Mouse (Mus musculus) heart, postnatal 0 days (tissue): ENCODE results near the gene Dot1l. TPM values are rescaled to one million over a fixed set of nuclear protein-coding genes. Genes with fewer than 3 reads are reported as not detected.

Source experiments
- ATAC-seq: fragments of 200-750 bp; cut with Nextera tagmentation; 2 replicates; pipeline ENCODE4 v1.8.0; 2017; ENCODE audit warnings: low read depth, moderate number of reproducible peaks, moderate library complexity; ENCODE audit not compliant: insufficient read depth
- DNase-seq: peaks from one replicate; pipeline ENCODE4 v3.0.0-alpha.2; 2016; ENCODE audit warnings: low spot score
- H3K27ac ChIP-seq: fragments of 300-500 bp; sonication (generic); 2 replicates; pipeline ENCODE4 v1.5.1; 2014; ENCODE audit warnings: low read depth, mild to moderate bottlenecking
- H3K27me3 ChIP-seq: fragments of 300-500 bp; sonication (generic); 2 replicates; pipeline ENCODE4 v1.6.1; 2014; ENCODE audit warnings: low read length, mixed read lengths; ENCODE audit not compliant: control insufficient read depth, insufficient read depth
- H3K36me3 ChIP-seq: fragments of 300-500 bp; sonication (generic); replicated peaks from 2 replicates; pipeline ENCODE4 v1.6.1; 2014; ENCODE audit warnings: low read length, mixed read lengths; ENCODE audit not compliant: control insufficient read depth, insufficient read depth
- H3K4me1 ChIP-seq: fragments of 300-500 bp; sonication (generic); 2 replicates; pipeline ENCODE4 v1.6.1; 2014; ENCODE audit warnings: antibody characterized with exemption; ENCODE audit not compliant: control insufficient read depth, insufficient read depth
- H3K4me2 ChIP-seq: fragments of 300-500 bp; sonication (generic); 2 replicates; pipeline ENCODE4 v1.6.1; 2014; ENCODE audit warnings: low read depth, mild to moderate bottlenecking, low read length, moderate library complexity
- H3K4me3 ChIP-seq: fragments of 300-500 bp; sonication (generic); 2 replicates; pipeline ENCODE4 v1.5.1; 2014; ENCODE audit warnings: low read depth, low read length
- H3K9ac ChIP-seq: fragments of 300-500 bp; sonication (generic); replicated peaks from 2 replicates; pipeline ENCODE4 v1.6.1; 2014; ENCODE audit warnings: low read depth, low read length, mixed read lengths
- H3K9me3 ChIP-seq: fragments of 300-500 bp; sonication (generic); replicated peaks from 2 replicates; pipeline ENCODE4 v1.6.1; 2016; ENCODE audit warnings: low read length; ENCODE audit not compliant: control insufficient read depth
- CTCF ChIP-seq: IDR thresholded peaks from 2 replicates; pipeline ENCODE4 v1.5.1; 2016; ENCODE audit warnings: antibody characterized with exemption, control low read depth, low read depth
- EP300 ChIP-seq: IDR thresholded peaks from 2 replicates; pipeline ENCODE4 v1.6.1; 2016; ENCODE audit warnings: antibody characterized with exemption, low read depth
- WGBS: fragments of 180-500 bp; shearing (Covaris S2); extraction: QIAGEN DNeasy Blood & Tissue Kit; methylation state at CpG from one replicate; pipeline ENCODE4 v1.1.7; 2014; 5-methylcytosine and 5-hydroxymethylcytosine counted together
- polyA plus RNA-seq: library from polyadenylated mRNA; unstranded; fragments of >200 nt; fragmentation: Nextera tagmentation; extraction: Ambion mirVana; gene quantifications from 2 replicates; pipeline ENCODE4 v1.2.1, GENCODE M21; 2015
- total RNA-seq: library from RNA; depleted of rRNA; stranded (reverse); fragments of >200 nt; gene quantifications from 2 replicates; pipeline ENCODE4 v1.2.3, GENCODE M21; 2014; ENCODE audit warnings: low replicate concordance

Gene Dot1l
- total and polyA plus RNA-seq, 2 experiments from 2014 or later, result 14.0 to 19.4 TPM

DNA sequence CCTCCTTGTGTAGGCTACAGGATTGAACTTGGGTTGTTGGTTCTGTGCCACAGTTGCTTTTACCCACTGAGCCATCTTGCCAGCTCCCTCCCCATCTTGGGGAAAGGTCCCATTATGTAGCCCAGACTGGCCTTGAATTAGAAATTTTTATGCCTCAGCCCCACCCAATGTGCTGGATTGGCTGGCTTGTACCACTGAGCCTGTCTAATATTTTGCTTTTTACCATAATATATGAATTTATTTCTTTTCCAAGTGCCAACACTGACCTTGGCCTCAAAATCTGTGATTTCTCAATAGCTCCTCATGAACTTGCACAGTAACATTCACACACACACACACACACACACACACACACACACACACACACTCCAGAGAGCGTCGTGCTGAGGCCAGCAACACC, 10.7 kb downstream of the Dot1l start:
- Histone ChIP-seq H3K9ac (no peak overlapping the region), H3K36me3 (peaks cover 58% of the 10 kb centered on the region), H3K9me3 (no peaks in the 10 kb centered on the region), H3K4me3 (no peak overlapping the region), H3K4me1 (peaks cover 26% of the 10 kb centered on the region), H3K27me3 (no peaks in the 10 kb centered on the region), H3K27ac (0 out of 2 replicates have a peak overlapping the region, but pooled peaks have one; percentile 65), H3K4me2 (no peak overlapping the region)
- ATAC-seq, result no peak
- 79% methylated on average over 2 of the region's 2 CpGs for WGBS
- TF ChIP-seq CTCF (no peak), EP300 (no peak)
- no peak for DNase-seq

DNA sequence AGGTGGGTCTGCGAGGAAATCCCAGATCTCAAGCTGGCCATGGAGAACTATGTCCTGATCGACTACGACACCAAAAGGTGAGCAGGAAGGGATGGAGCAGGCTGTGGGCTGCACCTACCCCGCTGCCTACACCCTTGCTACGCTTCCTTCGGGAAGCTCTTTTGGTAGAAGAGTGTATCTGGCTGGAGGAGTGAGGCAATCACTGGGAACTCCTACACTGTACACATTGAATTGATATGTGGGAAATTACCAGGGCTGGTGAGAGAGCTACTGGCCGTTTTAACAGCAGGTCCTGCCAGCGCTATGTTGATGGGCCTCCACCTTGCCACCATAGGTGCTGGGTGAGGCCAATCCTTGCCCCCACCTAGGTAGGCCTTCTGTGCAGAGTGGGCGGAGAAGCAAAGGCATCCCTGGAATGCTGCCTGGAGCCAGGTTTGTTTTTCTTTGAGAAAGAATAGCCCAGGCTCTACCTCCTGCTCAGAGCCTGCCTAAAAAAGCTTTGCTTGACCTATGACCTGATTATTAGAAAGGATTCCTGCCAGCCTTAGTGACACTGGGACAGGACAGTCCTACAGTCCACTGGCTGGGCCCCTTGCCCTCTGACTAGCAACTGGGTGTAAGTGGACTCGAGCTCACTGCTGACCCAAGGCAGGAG, 11.3 kb downstream of the Dot1l start:
- no peak overlapping the region for H3K4me2 ChIP-seq
- peaks cover 63% of the 10 kb centered on the region for H3K36me3 ChIP-seq
- 0 out of 2 replicates have a peak overlapping the region, but pooled peaks have one; percentile 25 for H3K9ac ChIP-seq

DNA sequence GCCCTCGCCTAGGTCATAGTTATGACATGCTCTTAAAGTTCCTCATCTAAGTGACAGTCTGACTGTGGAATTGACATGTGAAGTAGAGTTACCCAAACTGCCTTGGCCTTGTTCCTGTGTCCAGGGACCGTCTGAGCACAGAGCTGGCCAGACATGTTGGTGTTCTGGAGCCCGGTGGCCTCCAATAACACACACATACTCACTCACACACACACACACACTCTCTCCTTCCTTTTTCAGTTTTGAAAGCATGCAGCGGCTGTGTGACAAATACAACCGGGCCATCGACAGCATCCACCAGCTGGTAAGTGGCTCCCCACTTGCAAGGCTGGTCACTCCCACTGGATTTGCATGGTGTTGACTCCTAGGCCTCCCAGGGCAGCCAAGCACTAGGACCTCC, 13.4 kb downstream of the Dot1l start:
- DNase-seq (no peak), ATAC-seq (no peak)
- Histone ChIP-seq H3K36me3 (peaks cover 84% of the 10 kb centered on the region), H3K9me3 (no peaks in the 10 kb centered on the region), H3K27ac (no peak overlapping the region), H3K4me3 (no peak overlapping the region), H3K27me3 (no peaks in the 10 kb centered on the region), H3K9ac (no peak overlapping the region), H3K4me2 (no peak overlapping the region), H3K4me1 (peaks cover 15% of the 10 kb centered on the region)
- TF ChIP-seq EP300 (no peak), CTCF (no peak)
- WGBS, result 77% methylated on average over 6 of the region's 6 CpGs

More for the DNA sequence above, 11.3 kb downstream of the Dot1l start:
- Histone ChIP-seq H3K4me1 (peaks cover 20% of the 10 kb centered on the region), H3K9me3 (no peaks in the 10 kb centered on the region), H3K27ac (peak overlapping the region; percentile 65), H3K27me3 (no peaks in the 10 kb centered on the region), H3K4me3 (no peak overlapping the region)
- TF ChIP-seq CTCF (no peak), EP300 (no peak)
- 71% methylated on average over 10 of the region's 10 CpGs for WGBS
- ATAC-seq (no peak), DNase-seq (no peak)

DNA sequence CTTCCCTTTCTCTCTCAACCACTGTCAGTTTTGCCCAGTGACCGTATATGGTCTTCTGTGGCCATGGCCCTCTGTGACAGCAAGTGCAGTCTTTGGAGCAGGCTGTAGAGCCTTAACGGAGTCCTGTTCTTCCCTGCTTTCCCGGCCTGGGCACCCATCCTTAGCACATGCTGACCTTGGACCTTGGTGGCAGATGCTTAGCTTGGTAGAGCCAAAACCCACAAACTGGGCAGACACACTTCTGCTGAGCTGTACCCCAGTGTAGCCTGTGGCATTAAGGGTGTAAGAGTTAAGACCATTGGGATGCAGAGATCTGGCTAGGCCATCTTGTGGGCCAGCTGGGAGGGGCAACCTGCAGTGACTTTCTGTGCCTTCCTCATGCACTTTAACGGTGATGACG, 18.8 kb downstream of the Dot1l start:
- no peaks in the 10 kb centered on the region for H3K9me3 ChIP-seq
- TF ChIP-seq EP300 (no peak), CTCF (no peak)
- DNase-seq (no peak), ATAC-seq (no peak)
- H3K4me3 ChIP-seq, result no peak overlapping the region
- H3K4me2 ChIP-seq, result no peak overlapping the region
- H3K27me3 ChIP-seq, result no peaks in the 10 kb centered on the region
- peak overlapping the region; percentile 80 for H3K27ac ChIP-seq
- peaks cover 85% of the 10 kb centered on the region for H3K36me3 ChIP-seq
- 41% methylated on average over 5 of the region's 5 CpGs for WGBS
- no peak overlapping the region for H3K9ac ChIP-seq
- peaks cover 29% of the 10 kb centered on the region for H3K4me1 ChIP-seq

DNA sequence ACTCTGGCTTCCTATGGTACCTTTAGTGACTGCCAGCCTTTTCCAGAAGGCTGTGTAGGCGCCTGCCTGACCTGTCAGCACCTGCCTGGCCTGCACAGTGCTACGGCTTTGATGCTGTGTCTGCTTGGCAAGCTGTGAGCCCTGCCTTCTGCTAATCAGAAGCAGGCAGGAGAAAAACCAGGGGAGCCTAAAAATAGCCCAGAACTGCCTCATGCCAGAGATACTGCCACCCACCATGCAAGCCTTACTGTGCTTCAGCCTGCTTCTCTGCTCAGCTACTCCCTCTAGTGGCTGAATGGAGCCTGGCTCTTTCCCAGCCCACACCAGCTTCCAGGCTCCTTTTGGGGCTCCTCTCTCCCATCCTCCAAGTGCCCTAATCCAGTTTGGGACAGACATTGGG, 19.5 kb downstream of the Dot1l start:
- no peaks in the 10 kb centered on the region for H3K27me3 ChIP-seq
- peak overlapping the region; percentile 80 for H3K27ac ChIP-seq
- H3K4me1 ChIP-seq, result peaks cover 29% of the 10 kb centered on the region
- peaks cover 88% of the 10 kb centered on the region for H3K36me3 ChIP-seq
- peak; percentile 98 for DNase-seq
- peak; percentile 97 for ATAC-seq
- H3K9ac ChIP-seq, result no peak overlapping the region
- no peak overlapping the region for H3K4me2 ChIP-seq
- H3K9me3 ChIP-seq, result no peaks in the 10 kb centered on the region
- WGBS, result 14% methylated on average over 2 of the region's 2 CpGs
- no peak overlapping the region for H3K4me3 ChIP-seq
- TF ChIP-seq EP300 (peak; percentile 99), CTCF (peak; percentile 94)

DNA sequence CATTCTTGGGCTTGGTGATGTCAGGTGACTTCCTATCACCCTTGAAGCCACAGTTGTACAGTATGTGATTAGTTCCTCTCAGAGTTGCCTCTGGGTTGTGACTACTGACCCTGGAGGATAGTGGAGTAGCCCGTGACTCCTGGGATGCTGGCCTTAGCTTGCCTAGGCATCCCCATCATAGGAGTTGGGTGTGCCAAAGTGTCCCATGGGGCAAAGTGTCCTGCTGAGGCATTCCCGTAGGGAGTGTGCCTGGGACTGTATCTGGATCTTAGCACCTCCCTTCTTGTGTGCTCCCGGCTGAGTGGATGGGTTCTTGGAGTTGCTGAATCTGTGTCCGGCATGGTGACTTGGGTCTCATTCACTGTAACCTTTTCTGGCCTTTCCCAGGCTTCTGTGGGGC, 20.0 kb downstream of the Dot1l start:
- no peak overlapping the region for H3K9ac ChIP-seq
- H3K27ac ChIP-seq, result peak overlapping the region; percentile 49
- H3K4me2 ChIP-seq, result no peak overlapping the region
- H3K27me3 ChIP-seq, result no peaks in the 10 kb centered on the region
- no peak overlapping the region for H3K4me3 ChIP-seq
- H3K36me3 ChIP-seq, result peaks cover 84% of the 10 kb centered on the region
- ATAC-seq (peak; percentile 15), DNase-seq (no peak)
- peaks cover 29% of the 10 kb centered on the region for H3K4me1 ChIP-seq
- H3K9me3 ChIP-seq, result no peaks in the 10 kb centered on the region
- 42% methylated on average over 4 of the region's 4 CpGs for WGBS
- TF ChIP-seq CTCF, result no peak
- TF ChIP-seq EP300, result no peak
